Mouse (Mus musculus): Measurements from ENCODE around the gene Anxa2. TPM values are rescaled to one million over a fixed set of nuclear protein-coding genes. Genes with fewer than 3 reads are reported as not detected.

The Anxa2 gene
- 302 and 335 TPM in 2 replicates for total RNA-seq (2021)
- long read RNA-seq, experiment 1, transcript Anxa2-201 (13 exons, 1,447 nt), result major isoform, 505 of 548 reads
- long read RNA-seq, experiment 1, partial matches to known transcripts, result 18 of 548 reads
- long read RNA-seq, experiment 1, other reads (novel, unspliced or antisense), result 25 of 548 reads
- long read RNA-seq, experiment 2, transcript Anxa2-201 (13 exons, 1,447 nt), result major isoform, 330 of 360 reads
- long read RNA-seq, experiment 2, partial matches to known transcripts, result 18 of 360 reads
- long read RNA-seq, experiment 2, other reads (novel, unspliced or antisense), result 11 of 360 reads

GRCm38 (mm10) chr9:69453066-69453900, at the start of gene Anxa2:
TSS of gene Anxa2 (plus strand) at chr9:69453620.
- peak; percentile 98 for DNase-seq

- no peak for DNase-seq
These were observed 48.7 kb upstream of the Anxa2 start for GRCm38 (mm10) chr9:69404671-69405070.

GRCm38 (mm10) chr9:69419476-69419875, 33.9 kb upstream of the Anxa2 start:
- DNase-seq, result peak; percentile 24

- DNase-seq, result no peak
These were observed 22.9 kb upstream of the Anxa2 start for GRCm38 (mm10) chr9:69430531-69430930.

- no peak for DNase-seq
These were observed 21.4 kb upstream of the Anxa2 start for GRCm38 (mm10) chr9:69431863-69432555.

GRCm38 (mm10) chr9:69435194-69435593, 18.2 kb upstream of the Anxa2 start:
- no peak for DNase-seq

- DNase-seq, result no peak
These were observed 17.8 kb upstream of the Anxa2 start for GRCm38 (mm10) chr9:69435662-69436061.

GRCm38 (mm10) chr9:69439805-69440357, 13.5 kb upstream of the Anxa2 start:
- DNase-seq, result peak; percentile 53

GRCm38 (mm10) chr9:69442471-69443038, 10.9 kb upstream of the Anxa2 start:
- DNase-seq, result peak; percentile 35

GRCm38 (mm10) chr9:69443203-69443602, 10.2 kb upstream of the Anxa2 start:
- DNase-seq, result peak; percentile 73

GRCm38 (mm10) chr9:69448801-69449200, 4.6 kb upstream of the Anxa2 start:
- peak; percentile 24 for DNase-seq

GRCm38 (mm10) chr9:69450636-69451035, 2.8 kb upstream of the Anxa2 start:
- no peak for DNase-seq

GRCm38 (mm10) chr9:69451886-69452810, 1.3 kb upstream of the Anxa2 start:
- DNase-seq, result no peak

- peak; percentile 59 for DNase-seq
These were observed 664 bp downstream of the Anxa2 start for GRCm38 (mm10) chr9:69453901-69454666.

- no peak for DNase-seq
These were observed 1.3 kb downstream of the Anxa2 start for GRCm38 (mm10) chr9:69454691-69455090.

- peak; percentile 62 for DNase-seq
These were observed 2.0 kb downstream of the Anxa2 start for GRCm38 (mm10) chr9:69455391-69455790.

- DNase-seq, result no peak
These were observed 3.1 kb downstream of the Anxa2 start for GRCm38 (mm10) chr9:69456406-69457075.

GRCm38 (mm10) chr9:69457143-69457542, 3.7 kb downstream of the Anxa2 start:
- DNase-seq, result no peak
